Comparison of ENCODE assay signal across 11 mouse cellular contexts in the genomic region with DNA sequence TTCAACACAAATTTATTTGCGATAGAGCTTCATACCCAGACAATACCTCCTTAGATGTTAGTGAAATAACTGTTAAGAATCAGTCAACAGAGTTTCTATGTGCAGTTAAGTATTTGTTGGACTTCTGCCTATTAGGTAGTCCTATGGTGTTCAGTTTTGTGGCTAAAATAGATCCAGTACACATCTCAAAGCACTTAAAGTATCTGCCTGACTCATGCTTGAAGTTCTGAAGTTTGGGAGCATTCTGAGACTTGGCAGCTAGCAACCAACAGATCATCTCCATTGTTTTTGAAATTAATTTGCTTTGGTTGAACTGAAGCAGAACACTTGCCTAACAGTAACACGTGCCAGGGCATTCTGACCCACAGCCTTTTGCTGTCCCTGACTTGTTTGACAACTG. TPM values are rescaled to one million over a fixed set of nuclear protein-coding genes. Genes with fewer than 3 reads are reported as not detected.
DNase-seq lines count a peak whose midpoint lies in the region; ATAC-seq lines count a peak whose summit lies in the region.
"Had no signal": no experiment of that assay in that cellular context is flagged by ENCODE, and none has a peak within 500 bp of the region (broad histone marks: within the 10 kb centered on the region; RNA-seq: fewer than 3 reads in every experiment).

No protein-coding gene starts in this region.

- no peak overlapping the region for H3K9ac ChIP-seq in hindbrain, embryonic 13.5 days
- H3K9ac ChIP-seq in hindbrain, embryonic 12.5 days: no peak overlapping the region
- H3K9ac ChIP-seq in midbrain, embryonic 15.5 days: no peak overlapping the region
- H3K9ac ChIP-seq in midbrain, embryonic 13.5 days (replicated peaks): no peak overlapping the region
- H3K9ac ChIP-seq in embryonic facial prominence, embryonic 14.5 days (ENCODE audit: low read depth, low read length): no peak overlapping the region
- no peak overlapping the region for H3K9ac ChIP-seq in neural tube, embryonic 15.5 days (replicated peaks)
- H3K9ac ChIP-seq in forebrain, embryonic 14.5 days (ENCODE audit: low read length): no peak overlapping the region
- H3K9ac ChIP-seq: stomach, embryonic 15.5 days had no signal

- H3K36me3 ChIP-seq in hindbrain, embryonic 13.5 days: no peaks in the 10 kb centered on the region
- no peaks in the 10 kb centered on the region for H3K36me3 ChIP-seq in hindbrain, embryonic 12.5 days
- no peaks in the 10 kb centered on the region for H3K36me3 ChIP-seq in midbrain, embryonic 15.5 days (replicated peaks)
- no peaks in the 10 kb centered on the region for H3K36me3 ChIP-seq in midbrain, embryonic 13.5 days
- no peaks in the 10 kb centered on the region for H3K36me3 ChIP-seq in embryonic facial prominence, embryonic 14.5 days (ENCODE audit: control insufficient read depth, insufficient read depth, low read length)
- no peaks in the 10 kb centered on the region for H3K36me3 ChIP-seq in neural tube, embryonic 15.5 days
- no peaks in the 10 kb centered on the region for H3K36me3 ChIP-seq in forebrain, embryonic 14.5 days (ENCODE audit: control insufficient read depth, insufficient read depth, low read length)
- H3K36me3 ChIP-seq: stomach, embryonic 15.5 days had no signal

- peak overlapping the region; percentile 20; the same call in 1 of the 2 replicates for H3K4me2 ChIP-seq in hindbrain, embryonic 13.5 days
- no peak overlapping the region for H3K4me2 ChIP-seq in hindbrain, embryonic 12.5 days (replicated peaks)
- peak overlapping the region; percentile 35; the same call in 1 of the 2 replicates for H3K4me2 ChIP-seq in midbrain, embryonic 15.5 days
- H3K4me2 ChIP-seq in midbrain, embryonic 13.5 days (replicated peaks): no peak overlapping the region
- peak overlapping the region; percentile 44; the same call in 1 of the 2 replicates for H3K4me2 ChIP-seq in embryonic facial prominence, embryonic 14.5 days (ENCODE audit: low read depth, low read length)
- H3K4me2 ChIP-seq in neural tube, embryonic 15.5 days: peak overlapping the region; percentile 68
- no peak overlapping the region for H3K4me2 ChIP-seq in forebrain, embryonic 14.5 days (ENCODE audit: low read length)
- H3K4me2 ChIP-seq: stomach, embryonic 15.5 days had no signal

- 65% methylated on average over 2 of the region's 2 CpGs for WGBS in hindbrain, embryonic 13.5 days
- 69% methylated on average over 2 of the region's 2 CpGs for WGBS in hindbrain, embryonic 12.5 days
- 57% methylated on average over 2 of the region's 2 CpGs for WGBS in midbrain, embryonic 15.5 days
- 56% methylated on average over 2 of the region's 2 CpGs for WGBS in midbrain, embryonic 13.5 days
- WGBS in embryonic facial prominence, embryonic 14.5 days: 50% methylated on average over 2 of the region's 2 CpGs
- WGBS in neural tube, embryonic 15.5 days: 65% methylated on average over 2 of the region's 2 CpGs
- WGBS in forebrain, embryonic 14.5 days: 50% methylated on average over 2 of the region's 2 CpGs

- H3K27ac ChIP-seq in hindbrain, embryonic 13.5 days: no peak overlapping the region
- H3K27ac ChIP-seq in hindbrain, embryonic 12.5 days: no peak overlapping the region
- H3K27ac ChIP-seq in midbrain, embryonic 15.5 days: no peak overlapping the region
- H3K27ac ChIP-seq in midbrain, embryonic 13.5 days: no peak overlapping the region
- no peak overlapping the region for H3K27ac ChIP-seq in embryonic facial prominence, embryonic 14.5 days (replicated peaks; ENCODE audit: low read depth, low read length)
- no peak overlapping the region for H3K27ac ChIP-seq in neural tube, embryonic 15.5 days (replicated peaks)
- H3K27ac ChIP-seq in forebrain, embryonic 14.5 days (ENCODE audit: low read depth, low read length): no peak overlapping the region
- H3K27ac ChIP-seq: stomach, embryonic 15.5 days had no signal

- no peaks in the 10 kb centered on the region for H3K27me3 ChIP-seq in hindbrain, embryonic 13.5 days
- no peaks in the 10 kb centered on the region for H3K27me3 ChIP-seq in hindbrain, embryonic 12.5 days
- no peaks in the 10 kb centered on the region for H3K27me3 ChIP-seq in midbrain, embryonic 15.5 days (replicated peaks)
- H3K27me3 ChIP-seq in midbrain, embryonic 13.5 days: no peaks in the 10 kb centered on the region
- no peaks in the 10 kb centered on the region for H3K27me3 ChIP-seq in embryonic facial prominence, embryonic 14.5 days (replicated peaks; ENCODE audit: control insufficient read depth, insufficient read depth, low read length)
- no peaks in the 10 kb centered on the region for H3K27me3 ChIP-seq in neural tube, embryonic 15.5 days (replicated peaks)
- no peaks in the 10 kb centered on the region for H3K27me3 ChIP-seq in forebrain, embryonic 14.5 days (replicated peaks; ENCODE audit: control insufficient read depth, insufficient read depth, low read length)
- H3K27me3 ChIP-seq: megakaryocyte, embryonic 14.5 days; stomach, embryonic 15.5 days had no signal

- no peaks in the 10 kb centered on the region for H3K9me3 ChIP-seq in hindbrain, embryonic 13.5 days
- H3K9me3 ChIP-seq in hindbrain, embryonic 12.5 days (replicated peaks): no peaks in the 10 kb centered on the region
- no peaks in the 10 kb centered on the region for H3K9me3 ChIP-seq in midbrain, embryonic 15.5 days
- no peaks in the 10 kb centered on the region for H3K9me3 ChIP-seq in midbrain, embryonic 13.5 days
- H3K9me3 ChIP-seq in embryonic facial prominence, embryonic 14.5 days (ENCODE audit: control insufficient read depth, low read length): no peaks in the 10 kb centered on the region
- H3K9me3 ChIP-seq in neural tube, embryonic 15.5 days (replicated peaks): no peaks in the 10 kb centered on the region
- no peaks in the 10 kb centered on the region for H3K9me3 ChIP-seq in forebrain, embryonic 14.5 days (replicated peaks; ENCODE audit: control insufficient read depth, low read length)
- H3K9me3 ChIP-seq: megakaryocyte, embryonic 14.5 days; stomach, embryonic 15.5 days had no signal

- DNase-seq in embryonic facial prominence, embryonic 14.5 days (ENCODE audit: low spot score): no peak
- DNase-seq in forebrain, embryonic 14.5 days (ENCODE audit: low spot score): no peak
- DNase-seq: right cerebral cortex, postnatal 25 days had no signal

- H3K4me1 ChIP-seq in hindbrain, embryonic 13.5 days (replicated peaks): peaks cover 49% of the 10 kb centered on the region
- peaks cover 26% of the 10 kb centered on the region for H3K4me1 ChIP-seq in hindbrain, embryonic 12.5 days
- H3K4me1 ChIP-seq in midbrain, embryonic 15.5 days: peaks cover 31% of the 10 kb centered on the region
- H3K4me1 ChIP-seq in midbrain, embryonic 13.5 days (replicated peaks): peaks cover 43% of the 10 kb centered on the region
- peaks cover 24% of the 10 kb centered on the region for H3K4me1 ChIP-seq in embryonic facial prominence, embryonic 14.5 days (ENCODE audit: control insufficient read depth, insufficient read depth, low read length)
- H3K4me1 ChIP-seq in neural tube, embryonic 15.5 days: peaks cover 35% of the 10 kb centered on the region
- peaks cover 24% of the 10 kb centered on the region for H3K4me1 ChIP-seq in forebrain, embryonic 14.5 days (ENCODE audit: control insufficient read depth, insufficient read depth, low read length)

- ATAC-seq in hindbrain, embryonic 13.5 days (ENCODE audit: low FRiP score): no peak
- ATAC-seq in hindbrain, embryonic 12.5 days (ENCODE audit: low FRiP score): no peak
- no peak for ATAC-seq in midbrain, embryonic 15.5 days (replicated peaks)
- no peak for ATAC-seq in midbrain, embryonic 13.5 days
- ATAC-seq in embryonic facial prominence, embryonic 14.5 days (ENCODE audit: low read depth): no peak
- ATAC-seq in neural tube, embryonic 15.5 days (ENCODE audit: low FRiP score): no peak
- ATAC-seq in forebrain, embryonic 14.5 days: no peak
- ATAC-seq: intestine, embryonic 16.5 days had no signal

- no peak overlapping the region for H3K4me3 ChIP-seq in hindbrain, embryonic 13.5 days
- H3K4me3 ChIP-seq in hindbrain, embryonic 12.5 days: no peak overlapping the region
- H3K4me3 ChIP-seq in midbrain, embryonic 15.5 days: no peak overlapping the region
- H3K4me3 ChIP-seq in midbrain, embryonic 13.5 days (replicated peaks): no peak overlapping the region
- H3K4me3 ChIP-seq in embryonic facial prominence, embryonic 14.5 days (ENCODE audit: low read depth, low read length): no peak overlapping the region
- H3K4me3 ChIP-seq in neural tube, embryonic 15.5 days (replicated peaks): no peak overlapping the region
- no peak overlapping the region for H3K4me3 ChIP-seq in forebrain, embryonic 14.5 days (ENCODE audit: low read depth, low read length)
- H3K4me3 ChIP-seq: stomach, embryonic 15.5 days had no signal

RNA-seq across cellular contexts. Expression of a gene that starts 59.2 kb away (rescaled TPM):
- 46.9 and 49.9 TPM in 2 replicates for polyA plus RNA-seq in hindbrain, embryonic 13.5 days (2015; fragmentation: Nextera tagmentation; extraction: Ambion mirVana)
- polyA plus RNA-seq in hindbrain, embryonic 12.5 days (2016; fragmentation: Nextera tagmentation; extraction: Ambion mirVana): 46.9 and 56.2 TPM in 2 replicates
- 46.6 and 48.4 TPM in 2 replicates for polyA plus RNA-seq in midbrain, embryonic 15.5 days (2015; fragmentation: Nextera tagmentation; extraction: Ambion mirVana)
- 35.5 and 36.2 TPM in 2 replicates for polyA plus RNA-seq in midbrain, embryonic 13.5 days (2015; fragmentation: Nextera tagmentation; extraction: Ambion mirVana)
- 110 and 113 TPM in 2 replicates for polyA plus RNA-seq in embryonic facial prominence, embryonic 14.5 days (2014; fragmentation: Nextera tagmentation; extraction: Ambion mirVana)
- 48.7 and 79.3 TPM in 2 replicates for polyA plus RNA-seq in neural tube, embryonic 15.5 days (2015; fragmentation: Nextera tagmentation; extraction: Ambion mirVana)
- 43.9 and 56.0 TPM in 2 replicates for polyA plus RNA-seq in forebrain, embryonic 14.5 days (2014; fragmentation: Nextera tagmentation; extraction: Ambion mirVana)

Comparison
In these comparisons a context has a peak if more than half of its experiments do, and no peak if none do; other contexts are left out.
1. H3K4me2 ChIP-seq: peak in hindbrain, embryonic 13.5 days (single experiment), midbrain, embryonic 15.5 days (single experiment), embryonic facial prominence, embryonic 14.5 days (single experiment) and neural tube, embryonic 15.5 days (single experiment); none in hindbrain, embryonic 12.5 days (single experiment), midbrain, embryonic 13.5 days (single experiment) and forebrain, embryonic 14.5 days (single experiment).